Mouse (Mus musculus): ENCODE results near the gene Rai14. TPM values are rescaled to one million over a fixed set of nuclear protein-coding genes. Genes with fewer than 3 reads are reported as not detected.

The Rai14 gene
- polyA plus RNA-seq, 1 experiment from 2014 or later, result 64.8 TPM

Other genes starting within 250 kb of the Rai14 start
- gene Dnajc21, start 244.1 kb downstream of the Rai14 start, polyA plus RNA-seq (2016; fragmentation: Nextera tagmentation; extraction: Ambion mirVana), result 13.0 and 13.2 TPM in 2 replicates
- 144 and 151 TPM in 2 replicates for gene Brix1, start 228.7 kb downstream of the Rai14 start, polyA plus RNA-seq (2016; fragmentation: Nextera tagmentation; extraction: Ambion mirVana)
- gene Rad1, start 228.6 kb downstream of the Rai14 start, polyA plus RNA-seq (2016; fragmentation: Nextera tagmentation; extraction: Ambion mirVana), result 53.5 and 53.8 TPM in 2 replicates
- gene Ttc23l, start 156.0 kb downstream of the Rai14 start, polyA plus RNA-seq (2016; fragmentation: Nextera tagmentation; extraction: Ambion mirVana), result 0.13 TPM in 1 of 2 replicates, not detected in the other
- 1.7 and 3.3 TPM in 2 replicates for gene C1qtnf3, start 237.7 kb upstream of the Rai14 start, polyA plus RNA-seq (2016; fragmentation: Nextera tagmentation; extraction: Ambion mirVana)